Mouse (Mus musculus) kidney, postnatal 0 days (tissue): ENCODE measurements around the gene Bcl6. TPM values are rescaled to one million over a fixed set of nuclear protein-coding genes. Genes with fewer than 3 reads are reported as not detected.

Experiments used
- ATAC-seq: fragments of 200-750 bp; cut with Nextera tagmentation; replicated peaks from 2 replicates; pipeline ENCODE4 v1.8.0; 2017; ENCODE audit warnings: low read depth, moderate number of reproducible peaks, moderate TSS enrichment, moderate library complexity; ENCODE audit not compliant: low FRiP score
- DNase-seq: peaks from one replicate; pipeline ENCODE4 v3.0.0-alpha.2; 2016; ENCODE audit warnings: low spot score
- H3K27ac ChIP-seq: fragments of 300-500 bp; sonication (generic); 2 replicates; pipeline ENCODE4 v1.5.1; 2014; ENCODE audit warnings: mild to moderate bottlenecking
- H3K27me3 ChIP-seq: fragments of 300-500 bp; sonication (generic); 2 replicates; pipeline ENCODE4 v1.6.1; 2014; ENCODE audit warnings: low read length, mixed read lengths; ENCODE audit not compliant: insufficient read depth
- H3K36me3 ChIP-seq: fragments of 300-500 bp; sonication (generic); 2 replicates; pipeline ENCODE4 v1.6.1; 2014; ENCODE audit warnings: low read length, mixed read lengths; ENCODE audit not compliant: insufficient read depth
- H3K4me1 ChIP-seq: fragments of 300-500 bp; sonication (generic); replicated peaks from 2 replicates; pipeline ENCODE4 v1.6.1; 2014; ENCODE audit warnings: antibody characterized with exemption, low read length, mixed read lengths; ENCODE audit not compliant: insufficient read depth
- H3K4me2 ChIP-seq: fragments of 300-500 bp; sonication (generic); 2 replicates; pipeline ENCODE4 v1.6.1; 2014; ENCODE audit warnings: mild to moderate bottlenecking, low read length, moderate library complexity, mixed read lengths
- H3K4me3 ChIP-seq: fragments of 300-500 bp; sonication (generic); replicated peaks from 2 replicates; pipeline ENCODE4 v1.5.1; 2014; ENCODE audit warnings: low read depth, low read length
- H3K9ac ChIP-seq: fragments of 300-500 bp; sonication (generic); 2 replicates; pipeline ENCODE4 v1.6.1; 2014; ENCODE audit warnings: low read depth, low read length
- H3K9me3 ChIP-seq: fragments of 300-500 bp; sonication (generic); replicated peaks from 2 replicates; pipeline ENCODE4 v1.6.1; 2016; ENCODE audit warnings: low read length, inconsistent platforms, mixed read lengths
- CTCF ChIP-seq: IDR thresholded peaks from 2 replicates; pipeline ENCODE4 v1.5.1; 2016; ENCODE audit warnings: antibody characterized with exemption, low read depth, mild to moderate bottlenecking, moderate library complexity
- WGBS: fragments of 180-500 bp; shearing (Covaris S2); extraction: QIAGEN DNeasy Blood & Tissue Kit; methylation state at CpG from one replicate; pipeline ENCODE4 v1.1.7; 2014; 5-methylcytosine and 5-hydroxymethylcytosine counted together
- polyA plus RNA-seq: library from polyadenylated mRNA; unstranded; fragments of >200 nt; fragmentation: Nextera tagmentation; extraction: Ambion mirVana; gene quantifications from 2 replicates; pipeline ENCODE4 v1.2.1, GENCODE M21; 2015

Bcl6 gene
- polyA plus RNA-seq, 1 experiment from 2014 or later: 0.80 TPM

DNA sequence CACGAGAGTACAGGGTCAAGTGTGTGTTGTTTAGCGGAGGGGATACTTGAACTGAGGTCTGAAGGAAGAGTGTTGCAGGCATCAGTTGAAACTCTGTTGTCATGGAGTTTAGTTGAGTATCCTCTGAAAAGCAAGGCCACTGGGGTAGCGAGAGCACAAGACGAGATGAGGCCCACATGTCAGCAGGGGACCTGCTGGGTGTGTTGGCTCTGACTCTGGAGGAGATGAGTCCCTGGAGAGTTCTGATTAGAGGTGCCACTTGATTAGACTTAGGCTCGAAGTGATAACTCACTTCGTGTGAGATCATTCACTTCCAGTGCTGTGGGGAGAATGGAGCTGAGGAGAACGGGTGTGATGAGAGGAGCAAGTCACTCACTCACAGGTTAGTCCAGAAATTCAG, 36.8 kb upstream of the Bcl6 start:
- Histone ChIP-seq H3K4me3 (no peak overlapping the region), H3K9ac (no peak overlapping the region), H3K4me2 (no peak overlapping the region), H3K9me3 (no peaks in the 10 kb centered on the region), H3K4me1 (no peaks in the 10 kb centered on the region), H3K36me3 (no peaks in the 10 kb centered on the region), H3K27ac (no peak overlapping the region), H3K27me3 (no peaks in the 10 kb centered on the region)
- ATAC-seq (no peak), DNase-seq (no peak)
- TF ChIP-seq CTCF: no peak
- 73% methylated on average over 7 of the region's 7 CpGs for WGBS

DNA sequence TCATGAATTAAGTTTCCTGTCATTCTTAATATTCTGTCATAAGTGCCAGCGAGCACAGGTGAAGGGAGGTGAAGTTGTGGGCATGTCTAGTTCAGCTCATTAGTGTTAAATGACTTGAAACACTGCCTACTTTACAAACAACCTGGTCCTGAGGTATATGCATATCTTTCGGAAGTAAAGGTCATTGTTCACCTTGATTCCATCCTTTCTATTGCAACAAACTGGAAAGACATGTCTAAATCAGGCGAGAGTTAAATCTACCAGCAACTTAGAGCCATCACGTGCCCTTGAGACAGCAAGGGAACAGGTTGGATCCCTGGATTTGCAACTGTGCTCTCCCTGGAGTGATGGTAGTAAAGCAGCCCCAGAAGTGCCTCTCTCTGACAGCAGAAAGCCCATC, 34.0 kb upstream of the Bcl6 start:
- TF ChIP-seq CTCF: no peak
- no peak overlapping the region for H3K4me2 ChIP-seq
- H3K27me3 ChIP-seq: no peaks in the 10 kb centered on the region
- 70% methylated on average over 4 of the region's 4 CpGs for WGBS
- no peak for DNase-seq
- H3K36me3 ChIP-seq: no peaks in the 10 kb centered on the region
- no peaks in the 10 kb centered on the region for H3K4me1 ChIP-seq
- H3K27ac ChIP-seq: no peak overlapping the region
- no peak overlapping the region for H3K4me3 ChIP-seq
- ATAC-seq: no peak
- no peak overlapping the region for H3K9ac ChIP-seq
- H3K9me3 ChIP-seq: no peaks in the 10 kb centered on the region

DNA sequence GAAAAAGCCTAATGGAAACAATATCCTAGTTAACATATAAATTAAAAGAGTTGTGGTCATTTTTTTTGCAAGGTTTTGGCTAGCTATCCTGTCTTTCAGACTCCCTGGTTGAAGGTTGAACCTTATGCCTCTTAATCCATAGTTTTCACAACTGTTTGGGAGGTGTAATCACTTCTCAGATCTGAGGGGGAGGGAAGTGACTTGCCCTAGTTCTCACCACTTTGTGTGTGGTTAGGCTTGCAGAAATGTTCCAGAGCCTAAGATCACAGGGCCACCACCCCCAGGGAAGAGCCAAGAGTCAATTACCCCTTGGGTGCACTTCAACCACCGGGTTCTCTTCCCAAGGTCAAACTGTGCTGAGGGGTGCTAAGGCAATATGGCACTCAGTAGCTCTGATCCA, 33.1 kb upstream of the Bcl6 start:
- TF ChIP-seq CTCF: no peak
- Histone ChIP-seq H3K9ac (no peak overlapping the region), H3K27ac (no peak overlapping the region), H3K27me3 (no peaks in the 10 kb centered on the region), H3K4me1 (no peaks in the 10 kb centered on the region), H3K4me2 (no peak overlapping the region), H3K36me3 (no peaks in the 10 kb centered on the region), H3K4me3 (no peak overlapping the region), H3K9me3 (no peaks in the 10 kb centered on the region)
- no peak for DNase-seq
- 38% methylated on average over 1 of the region's 1 CpGs for WGBS
- no peak for ATAC-seq

DNA sequence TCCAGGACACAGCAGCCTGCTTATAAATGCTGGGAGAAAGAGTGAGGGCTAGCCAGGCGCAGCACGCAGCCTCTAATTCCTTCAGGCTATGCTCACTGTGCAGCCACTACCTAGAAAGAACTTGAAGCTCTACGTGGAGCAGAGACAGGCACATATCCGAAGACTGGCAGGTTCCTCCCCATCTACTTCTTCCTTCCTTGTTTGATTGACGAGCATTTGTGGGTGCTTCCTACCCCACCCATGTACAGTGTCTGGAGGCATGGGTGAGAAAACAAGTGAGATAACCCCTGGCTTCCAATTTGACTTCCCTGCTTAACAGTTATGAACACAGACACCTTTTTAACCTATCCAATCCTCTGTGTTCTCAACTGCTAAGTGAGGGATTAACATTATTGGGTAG, 28.1 kb upstream of the Bcl6 start:
- Histone ChIP-seq H3K27me3 (no peaks in the 10 kb centered on the region), H3K9ac (no peak overlapping the region), H3K36me3 (no peaks in the 10 kb centered on the region), H3K9me3 (no peaks in the 10 kb centered on the region), H3K4me1 (no peaks in the 10 kb centered on the region), H3K4me2 (no peak overlapping the region), H3K27ac (no peak overlapping the region), H3K4me3 (no peak overlapping the region)
- ATAC-seq: no peak
- DNase-seq: no peak
- TF ChIP-seq CTCF: no peak
- 54% methylated on average over 5 of the region's 5 CpGs for WGBS

DNA sequence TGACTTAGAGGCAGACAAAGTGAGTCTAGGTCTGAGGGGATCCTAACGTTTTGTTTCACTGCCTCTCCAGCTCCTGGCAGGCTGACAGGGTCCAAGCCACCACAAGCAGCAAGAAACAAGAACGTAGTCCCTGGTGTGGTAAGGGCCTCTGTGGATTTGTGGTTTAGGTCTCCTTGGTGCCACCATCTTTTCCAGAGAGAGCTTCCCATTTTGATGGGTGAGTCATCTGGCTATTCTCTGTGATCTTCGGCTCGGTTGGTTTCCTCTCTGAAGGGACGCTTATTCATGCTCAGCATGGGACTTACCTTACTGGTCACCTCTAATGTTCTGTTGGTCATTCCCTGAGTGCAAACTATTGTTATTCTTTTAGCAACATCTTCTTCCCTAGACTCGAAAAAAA, 27.6 kb upstream of the Bcl6 start:
- TF ChIP-seq CTCF: no peak
- H3K9me3 ChIP-seq: no peaks in the 10 kb centered on the region
- no peak overlapping the region for H3K27ac ChIP-seq
- H3K27me3 ChIP-seq: no peaks in the 10 kb centered on the region
- DNase-seq (no peak), ATAC-seq (no peak)
- no peak overlapping the region for H3K9ac ChIP-seq
- H3K4me3 ChIP-seq: no peak overlapping the region
- H3K36me3 ChIP-seq: no peaks in the 10 kb centered on the region
- no peak overlapping the region for H3K4me2 ChIP-seq
- WGBS: 48% methylated on average over 6 of the region's 6 CpGs
- no peaks in the 10 kb centered on the region for H3K4me1 ChIP-seq

DNA sequence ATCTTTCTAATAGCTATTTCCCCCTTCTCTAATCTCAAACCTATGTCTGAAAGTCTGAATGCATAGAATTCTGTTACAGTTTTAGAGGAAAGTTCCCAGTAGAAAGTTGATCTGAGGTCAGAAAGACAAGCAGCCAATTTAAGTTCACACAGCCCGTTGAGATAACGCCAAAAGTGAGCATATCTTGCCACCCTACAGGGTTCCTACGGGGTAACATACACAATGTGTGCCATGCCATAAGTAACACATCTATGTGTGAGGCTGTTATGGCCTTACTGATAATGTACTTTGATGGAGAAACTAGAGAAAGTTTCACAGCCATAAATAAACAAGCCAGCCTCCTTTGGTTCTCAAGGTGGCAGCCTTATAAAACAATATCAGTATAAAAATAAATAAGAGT, 25.7 kb upstream of the Bcl6 start:
- no peak overlapping the region for H3K4me2 ChIP-seq
- 74% methylated on average over 3 of the region's 3 CpGs for WGBS
- no peaks in the 10 kb centered on the region for H3K27me3 ChIP-seq

DNA sequence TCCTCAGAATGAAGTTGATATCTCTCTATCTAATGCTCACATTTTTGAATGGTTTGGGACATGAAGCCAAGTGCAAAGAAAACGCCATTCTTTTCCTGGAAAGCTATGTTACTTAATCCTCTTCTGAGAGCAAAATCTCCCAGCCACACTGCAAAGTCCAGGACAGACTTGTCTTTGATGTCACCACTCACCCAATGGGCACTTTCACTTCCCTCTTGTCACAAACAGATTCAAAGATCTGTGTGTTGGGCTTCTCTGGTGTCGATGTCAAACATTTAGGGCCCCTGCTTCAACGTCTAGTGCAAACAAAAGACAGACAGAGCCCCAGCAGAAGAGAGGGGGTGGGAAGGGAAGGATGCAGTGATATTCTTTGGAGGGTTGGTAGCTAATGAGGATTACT, 23.4 kb upstream of the Bcl6 start:
- Histone ChIP-seq H3K27ac (no peak overlapping the region), H3K27me3 (no peaks in the 10 kb centered on the region), H3K4me1 (no peaks in the 10 kb centered on the region), H3K4me3 (no peak overlapping the region), H3K4me2 (no peak overlapping the region), H3K36me3 (no peaks in the 10 kb centered on the region), H3K9me3 (no peaks in the 10 kb centered on the region), H3K9ac (no peak overlapping the region)
- no peak for DNase-seq
- ATAC-seq: no peak
- TF ChIP-seq CTCF: no peak
- 38% methylated on average over 3 of the region's 3 CpGs for WGBS

More for the DNA sequence above, 25.7 kb upstream of the Bcl6 start:
- no peaks in the 10 kb centered on the region for H3K4me1 ChIP-seq
- no peaks in the 10 kb centered on the region for H3K9me3 ChIP-seq
- ATAC-seq: no peak
- no peak overlapping the region for H3K4me3 ChIP-seq
- no peaks in the 10 kb centered on the region for H3K36me3 ChIP-seq
- DNase-seq: no peak
- no peak for TF ChIP-seq CTCF
- no peak overlapping the region for H3K27ac ChIP-seq
- H3K9ac ChIP-seq: no peak overlapping the region
